Mouse (Mus musculus) neural tube, embryonic 12.5 days (tissue): Measurements from ENCODE around the gene Sardh. TPM values are rescaled to one million over a fixed set of nuclear protein-coding genes. Genes with fewer than 3 reads are reported as not detected.

Experiments used
- ATAC-seq: fragments of 200-750 bp; cut with Nextera tagmentation; 2 replicates; pipeline ENCODE4 v1.8.0; 2017; ENCODE audit warnings: low read depth, mild to moderate bottlenecking, moderate TSS enrichment, moderate library complexity; ENCODE audit not compliant: low FRiP score
- H3K27ac ChIP-seq: fragments of 300-500 bp; sonication (generic); 2 replicates; pipeline ENCODE4 v1.5.1; 2016
- H3K27me3 ChIP-seq: fragments of 300-500 bp; sonication (generic); replicated peaks from 2 replicates; pipeline ENCODE4 v1.6.1; 2016; ENCODE audit warnings: mild to moderate bottlenecking
- H3K36me3 ChIP-seq: fragments of 300-500 bp; sonication (generic); 2 replicates; pipeline ENCODE4 v1.6.1; 2016; ENCODE audit warnings: mild to moderate bottlenecking
- H3K4me1 ChIP-seq: fragments of 300-500 bp; sonication (generic); 2 replicates; pipeline ENCODE4 v1.6.1; 2016
- H3K4me2 ChIP-seq: fragments of 300-500 bp; sonication (generic); replicated peaks from 2 replicates; pipeline ENCODE4 v1.6.1; 2016; ENCODE audit warnings: mild to moderate bottlenecking
- H3K4me3 ChIP-seq: fragments of 300-500 bp; sonication (generic); 2 replicates; pipeline ENCODE4 v1.5.1; 2016
- H3K9ac ChIP-seq: fragments of 300-500 bp; sonication (generic); 2 replicates; pipeline ENCODE4 v1.6.1; 2016; ENCODE audit warnings: mild to moderate bottlenecking
- H3K9me3 ChIP-seq: fragments of 300-500 bp; sonication (generic); 2 replicates; pipeline ENCODE4 v1.6.1; 2016; ENCODE audit warnings: mild to moderate bottlenecking
- WGBS: fragments of 180-500 bp; shearing (Covaris S2); methylation state at CpG from one replicate; pipeline ENCODE4 v1.1.7; 2016; 5-methylcytosine and 5-hydroxymethylcytosine counted together
- polyA plus RNA-seq: library from polyadenylated mRNA; unstranded; fragments of >200 nt; fragmentation: Nextera tagmentation; extraction: Ambion mirVana; gene quantifications from 2 replicates; pipeline ENCODE4 v1.2.1, GENCODE M21; 2016

Sardh gene
- polyA plus RNA-seq, 1 experiment from 2014 or later = 3.9 TPM

GRCm38 (mm10) chr2:27189994-27190393 lies 58.1 kb downstream of the Sardh start:
- H3K36me3 ChIP-seq = no peaks in the 10 kb centered on the region
- WGBS = 56% methylated on average over 4 of the region's 4 CpGs
- no peak overlapping the region for H3K27ac ChIP-seq
- no peak overlapping the region for H3K9ac ChIP-seq
- no peak for ATAC-seq
- no peak overlapping the region for H3K4me2 ChIP-seq
- no peaks in the 10 kb centered on the region for H3K27me3 ChIP-seq
- H3K4me1 ChIP-seq = no peaks in the 10 kb centered on the region
- H3K9me3 ChIP-seq = no peaks in the 10 kb centered on the region
- H3K4me3 ChIP-seq = no peak overlapping the region

DNA sequence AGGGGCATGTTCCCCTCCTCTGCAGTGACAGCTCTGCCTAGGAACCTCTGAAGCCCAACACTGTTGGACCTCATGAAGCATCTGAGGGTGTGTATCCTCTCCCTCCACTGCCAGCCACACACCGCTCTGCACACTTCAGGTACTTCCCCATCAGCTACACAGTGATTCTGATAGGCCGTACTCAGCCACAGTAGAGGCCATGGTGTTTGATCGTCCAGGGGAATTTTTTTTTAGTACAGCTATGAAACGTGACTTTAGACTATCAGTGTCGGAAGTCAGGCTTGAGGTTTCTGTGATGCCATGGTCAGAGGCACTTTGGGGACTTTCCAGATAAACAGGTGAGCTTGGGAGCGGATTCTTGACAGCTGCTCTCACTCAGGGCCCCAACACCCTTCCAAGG lies 60.6 kb downstream of the Sardh start:
- Histone ChIP-seq H3K4me2 (no peak overlapping the region), H3K4me1 (peaks cover 17% of the 10 kb centered on the region), H3K9ac (no peak overlapping the region), H3K27me3 (no peaks in the 10 kb centered on the region), H3K4me3 (no peak overlapping the region), H3K9me3 (no peaks in the 10 kb centered on the region), H3K36me3 (no peaks in the 10 kb centered on the region), H3K27ac (no peak overlapping the region)
- ATAC-seq = no peak
- WGBS = 90% methylated on average over 6 of the region's 6 CpGs

- no peak overlapping the region for H3K4me3 ChIP-seq
- H3K9ac ChIP-seq = no peak overlapping the region
- H3K27ac ChIP-seq = 0 out of 2 replicates have a peak overlapping the region, but pooled peaks have one; percentile 15
- H3K9me3 ChIP-seq = no peaks in the 10 kb centered on the region
- H3K4me2 ChIP-seq = no peak overlapping the region
- peak; percentile 86 for ATAC-seq
- H3K27me3 ChIP-seq = no peaks in the 10 kb centered on the region
- WGBS = 39% methylated on average over 12 of the region's 12 CpGs
- H3K36me3 ChIP-seq = no peaks in the 10 kb centered on the region
- H3K4me1 ChIP-seq = peaks cover 18% of the 10 kb centered on the region
Measured at GRCm38 (mm10) chr2:27183734-27184133, 64.4 kb downstream of the Sardh start.

- no peak for ATAC-seq
- H3K27me3 ChIP-seq = no peaks in the 10 kb centered on the region
- 71% methylated on average over 4 of the region's 4 CpGs for WGBS
- H3K36me3 ChIP-seq = no peaks in the 10 kb centered on the region
- H3K9me3 ChIP-seq = no peaks in the 10 kb centered on the region
- H3K4me1 ChIP-seq = peaks cover 18% of the 10 kb centered on the region
- H3K9ac ChIP-seq = no peak overlapping the region
- no peak overlapping the region for H3K27ac ChIP-seq
- H3K4me2 ChIP-seq = no peak overlapping the region
- no peak overlapping the region for H3K4me3 ChIP-seq
Measured at GRCm38 (mm10) chr2:27181907-27182306, 66.2 kb downstream of the Sardh start.

DNA sequence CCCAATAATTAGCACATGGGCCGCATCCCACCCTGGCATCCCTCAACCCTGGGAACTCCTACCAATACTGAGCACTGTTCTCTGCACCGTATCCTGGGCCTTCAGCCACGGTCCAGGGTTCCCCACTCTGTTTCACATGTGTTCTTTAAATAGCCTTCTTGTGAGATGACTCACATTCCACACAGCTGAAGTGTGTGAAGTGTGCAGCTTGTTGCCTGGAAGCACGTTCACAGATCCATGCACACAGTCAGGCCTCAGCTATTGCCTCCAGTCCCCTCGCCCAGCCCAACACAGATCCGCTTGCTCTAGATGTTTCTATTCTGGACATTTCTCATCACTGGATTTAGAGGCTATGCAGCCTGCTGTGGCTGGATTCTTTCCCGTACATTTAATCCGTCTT lies 69.0 kb downstream of the Sardh start:
- Histone ChIP-seq H3K27ac (no peak overlapping the region), H3K27me3 (no peaks in the 10 kb centered on the region), H3K4me2 (no peak overlapping the region), H3K4me1 (peaks cover 22% of the 10 kb centered on the region), H3K9ac (no peak overlapping the region), H3K4me3 (no peak overlapping the region), H3K36me3 (no peaks in the 10 kb centered on the region), H3K9me3 (no peaks in the 10 kb centered on the region)
- no peak for ATAC-seq
- 86% methylated on average over 8 of the region's 8 CpGs for whole genome bisulfite sequencing

- Histone ChIP-seq H3K9me3 (no peaks in the 10 kb centered on the region), H3K27me3 (no peaks in the 10 kb centered on the region), H3K4me2 (no peak overlapping the region), H3K27ac (no peak overlapping the region), H3K36me3 (no peaks in the 10 kb centered on the region), H3K4me3 (no peak overlapping the region), H3K4me1 (peaks cover 8% of the 10 kb centered on the region; the same call in 1 of the 2 replicates), H3K9ac (no peak overlapping the region)
- WGBS = 85% methylated on average over 10 of the region's 10 CpGs
- ATAC-seq = no peak
Measured at GRCm38 (mm10) chr2:27175696-27176267, 72.4 kb downstream of the Sardh start.

GRCm38 (mm10) chr2:27174242-27174641 lies 73.9 kb downstream of the Sardh start:
- no peaks in the 10 kb centered on the region for H3K9me3 ChIP-seq
- H3K4me2 ChIP-seq = no peak overlapping the region
- H3K36me3 ChIP-seq = no peaks in the 10 kb centered on the region
- no peak overlapping the region for H3K4me3 ChIP-seq
- no peaks in the 10 kb centered on the region for H3K27me3 ChIP-seq
- no peak overlapping the region for H3K27ac ChIP-seq
- 76% methylated on average over 2 of the region's 2 CpGs for WGBS
- H3K4me1 ChIP-seq = peaks cover 8% of the 10 kb centered on the region; the same call in 1 of the 2 replicates
- H3K9ac ChIP-seq = no peak overlapping the region
- ATAC-seq = no peak

DNA sequence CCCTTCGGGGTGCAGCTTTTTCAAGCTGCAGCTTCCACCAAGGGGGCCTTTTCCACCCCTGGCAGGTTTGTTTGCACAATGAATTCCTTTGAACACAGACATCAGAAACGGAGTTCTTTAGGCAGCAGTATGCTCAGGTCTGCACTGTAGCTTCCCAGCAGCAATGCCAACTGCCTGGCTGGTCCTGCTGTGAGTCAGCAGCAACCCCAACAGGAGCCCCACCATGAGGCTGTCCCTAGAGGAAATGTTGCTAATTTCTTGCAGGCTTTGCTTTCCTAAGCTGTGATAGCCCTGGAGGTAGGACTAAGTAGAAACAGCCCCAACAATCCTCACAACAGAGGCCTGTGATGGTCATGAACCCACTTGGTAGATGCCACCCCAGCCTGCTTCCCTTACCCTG lies 81.1 kb downstream of the Sardh start:
- Histone ChIP-seq H3K27me3 (no peaks in the 10 kb centered on the region), H3K4me1 (no peaks in the 10 kb centered on the region; the same call in 1 of the 2 replicates), H3K4me3 (no peak overlapping the region), H3K4me2 (no peak overlapping the region), H3K36me3 (no peaks in the 10 kb centered on the region), H3K9ac (no peak overlapping the region), H3K9me3 (no peaks in the 10 kb centered on the region), H3K27ac (no peak overlapping the region)
- 20% methylated on average over 2 of the region's 2 CpGs for WGBS
- no peak for ATAC-seq

- WGBS = 86% methylated on average over 2 of the region's 2 CpGs
- Histone ChIP-seq H3K27ac (no peak overlapping the region), H3K9me3 (no peaks in the 10 kb centered on the region), H3K36me3 (no peaks in the 10 kb centered on the region), H3K27me3 (no peaks in the 10 kb centered on the region), H3K4me1 (no peaks in the 10 kb centered on the region; the same call in 1 of the 2 replicates), H3K4me3 (no peak overlapping the region), H3K4me2 (no peak overlapping the region), H3K9ac (no peak overlapping the region)
- ATAC-seq = no peak
Measured at GRCm38 (mm10) chr2:27166074-27166473, 82.1 kb downstream of the Sardh start.

GRCm38 (mm10) chr2:27164796-27165590 lies 83.1 kb downstream of the Sardh start, which contains the start of gene Dbh:
TSS of gene Dbh (plus strand) at chr2:27165233.
- H3K9ac ChIP-seq = no peak within 1 kb of the TSS
- no peak within 1 kb of the TSS for H3K4me2 ChIP-seq
- H3K27me3 ChIP-seq = no peaks in the 10 kb centered on the region
- 85% methylated on average over 12 of the region's 12 CpGs for WGBS
- no peak within 1 kb of the TSS for H3K27ac ChIP-seq
- no peak within 1 kb of the TSS for H3K4me3 ChIP-seq
- no peaks in the 10 kb centered on the region for H3K36me3 ChIP-seq
- ATAC-seq = no peak
- no peaks in the 10 kb centered on the region for H3K9me3 ChIP-seq
- no peaks in the 10 kb centered on the region; the same call in 1 of the 2 replicates for H3K4me1 ChIP-seq

DNA sequence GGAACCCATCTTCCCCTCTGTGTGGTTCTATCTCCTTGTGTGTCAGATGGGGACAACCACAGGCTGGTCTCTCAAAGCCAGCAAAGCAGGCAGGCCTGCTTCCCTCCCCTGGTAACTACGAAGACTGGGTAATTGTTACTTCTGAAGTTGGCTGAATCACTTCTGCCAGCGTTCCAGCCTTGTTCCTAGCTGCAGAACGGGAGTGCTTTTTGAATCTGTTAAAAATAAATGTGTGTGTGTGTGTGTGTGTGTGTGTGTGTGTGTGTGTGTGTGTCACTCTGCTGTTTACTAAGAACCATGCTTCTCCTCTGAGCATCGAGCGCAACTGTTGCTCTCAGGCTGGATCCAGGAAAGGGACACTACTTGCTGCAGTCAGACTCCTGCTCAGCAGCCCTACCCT lies 84.3 kb downstream of the Sardh start:
- ATAC-seq = no peak
- no peaks in the 10 kb centered on the region; the same call in 1 of the 2 replicates for H3K4me1 ChIP-seq
- H3K9ac ChIP-seq = no peak overlapping the region
- no peaks in the 10 kb centered on the region for H3K9me3 ChIP-seq
- no peak overlapping the region for H3K27ac ChIP-seq
- WGBS = 83% methylated on average over 5 of the region's 5 CpGs
- no peak overlapping the region for H3K4me3 ChIP-seq
- H3K27me3 ChIP-seq = no peaks in the 10 kb centered on the region
- H3K36me3 ChIP-seq = no peaks in the 10 kb centered on the region
- no peak overlapping the region for H3K4me2 ChIP-seq

DNA sequence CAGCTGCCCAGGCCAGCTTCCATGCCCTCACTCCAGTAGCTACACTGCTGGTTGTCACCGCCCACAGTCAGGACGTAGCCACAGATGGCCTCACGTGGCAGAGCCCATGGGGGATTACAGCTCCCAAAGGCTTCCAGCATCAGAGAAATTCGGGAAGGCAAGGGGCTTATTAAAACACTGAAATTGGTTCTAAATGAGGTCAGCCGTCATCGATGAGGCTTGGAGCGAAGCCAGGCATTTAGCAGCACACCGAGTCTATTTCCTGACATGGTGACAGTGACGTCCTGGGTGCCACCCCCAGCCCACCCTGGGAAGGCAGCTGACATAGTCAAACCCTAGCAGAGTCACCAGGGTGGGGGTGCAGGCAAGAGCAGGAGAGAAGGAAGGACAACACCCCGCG lies 85.5 kb downstream of the Sardh start:
- no peak for ATAC-seq
- no peaks in the 10 kb centered on the region for H3K36me3 ChIP-seq
- H3K9ac ChIP-seq = no peak overlapping the region
- H3K9me3 ChIP-seq = no peaks in the 10 kb centered on the region
- no peak overlapping the region for H3K4me2 ChIP-seq
- 71% methylated on average over 11 of the region's 11 CpGs for WGBS
- no peaks in the 10 kb centered on the region for H3K27me3 ChIP-seq
- H3K4me3 ChIP-seq = no peak overlapping the region
- H3K27ac ChIP-seq = no peak overlapping the region
- no peaks in the 10 kb centered on the region; the same call in 1 of the 2 replicates for H3K4me1 ChIP-seq
